Mouse (Mus musculus) hindbrain, embryonic 14.5 days (tissue): Measurements from ENCODE around the gene Bphl. TPM values are rescaled to one million over a fixed set of nuclear protein-coding genes. Genes with fewer than 3 reads are reported as not detected.

Experiments used
- ATAC-seq: fragments of 200-750 bp; cut with Nextera tagmentation; 2 replicates; pipeline ENCODE4 v1.8.0; 2017; ENCODE audit warnings: moderate number of reproducible peaks, mild to moderate bottlenecking, moderate TSS enrichment, moderate library complexity; ENCODE audit not compliant: low FRiP score
- DNase-seq: peaks from one replicate; pipeline ENCODE4 v3.0.0-alpha.2; 2015; ENCODE audit warnings: low spot score
- H3K27ac ChIP-seq: fragments of 300-500 bp; sonication (generic); 2 replicates; pipeline ENCODE4 v1.5.1; 2014; ENCODE audit warnings: mild to moderate bottlenecking, moderate library complexity
- H3K27me3 ChIP-seq: fragments of 300-500 bp; sonication (generic); 2 replicates; pipeline ENCODE4 v1.6.1; 2014; ENCODE audit warnings: mild to moderate bottlenecking, low read length, mixed read lengths; ENCODE audit not compliant: control insufficient read depth, insufficient read depth
- H3K36me3 ChIP-seq: fragments of 300-500 bp; sonication (generic); replicated peaks from 2 replicates; pipeline ENCODE4 v1.6.1; 2014; ENCODE audit not compliant: control insufficient read depth, insufficient read depth
- H3K4me1 ChIP-seq: fragments of 300-500 bp; sonication (generic); replicated peaks from 2 replicates; pipeline ENCODE4 v1.6.1; 2014; ENCODE audit warnings: antibody characterized with exemption, low read length, mixed read lengths; ENCODE audit not compliant: control insufficient read depth, insufficient read depth
- H3K4me2 ChIP-seq: fragments of 300-500 bp; sonication (generic); replicated peaks from 2 replicates; pipeline ENCODE4 v1.6.1; 2014; ENCODE audit warnings: mild to moderate bottlenecking, moderate library complexity
- H3K4me3 ChIP-seq: fragments of 300-500 bp; sonication (generic); replicated peaks from 2 replicates; pipeline ENCODE4 v1.5.1; 2014; ENCODE audit warnings: mild to moderate bottlenecking, low read length
- H3K9ac ChIP-seq: fragments of 300-500 bp; sonication (generic); 2 replicates; pipeline ENCODE4 v1.6.1; 2014
- H3K9me3 ChIP-seq: fragments of 300-500 bp; sonication (generic); 2 replicates; pipeline ENCODE4 v1.6.1; 2016; ENCODE audit warnings: low read length; ENCODE audit not compliant: control insufficient read depth
- WGBS: fragments of 180-500 bp; shearing (Covaris S2); extraction: QIAGEN DNeasy Blood & Tissue Kit; methylation state at CpG from one replicate; pipeline ENCODE4 v1.1.7; 2014; 5-methylcytosine and 5-hydroxymethylcytosine counted together
- polyA plus RNA-seq: library from polyadenylated mRNA; unstranded; fragments of >200 nt; fragmentation: Nextera tagmentation; extraction: Ambion mirVana; gene quantifications from 2 replicates; pipeline ENCODE4 v1.2.1, GENCODE M21; 2014

Gene Bphl
- polyA plus RNA-seq, 1 experiment from 2014 or later, result 42.8 TPM

DNA sequence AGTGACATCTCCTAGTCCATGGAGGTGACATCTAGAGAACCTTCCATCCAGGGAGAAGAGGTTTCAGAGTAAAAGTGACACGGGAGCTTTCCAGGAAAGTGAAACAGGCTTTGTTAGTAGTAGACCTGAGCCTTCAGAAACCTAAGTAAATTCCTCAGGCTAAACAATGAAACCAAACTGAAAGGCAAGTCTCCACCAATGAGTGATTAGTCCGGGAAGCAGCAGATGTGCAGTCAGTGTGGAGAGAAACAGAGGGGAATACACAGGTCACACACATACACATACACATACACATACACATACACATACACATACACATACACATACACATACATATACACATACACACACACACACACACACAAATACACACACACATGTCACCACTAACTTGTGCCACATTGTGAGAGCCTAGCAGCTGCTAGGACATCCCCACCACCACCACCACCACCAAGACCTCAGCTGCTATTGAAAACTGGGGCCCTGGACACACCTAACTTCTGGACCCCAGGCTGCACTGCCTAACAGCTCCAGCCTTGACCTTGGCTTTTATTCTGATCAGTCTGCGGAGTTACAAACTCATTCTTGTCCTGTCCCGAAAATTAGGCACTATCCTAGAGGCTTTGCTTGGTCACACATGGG lies 71.8 kb downstream of the Bphl start:
- H3K4me1 ChIP-seq, result no peaks in the 10 kb centered on the region
- DNase-seq (no peak), ATAC-seq (no peak)
- no peaks in the 10 kb centered on the region for H3K36me3 ChIP-seq
- no peak overlapping the region for H3K27ac ChIP-seq
- H3K4me3 ChIP-seq, result no peak overlapping the region
- no peak overlapping the region for H3K4me2 ChIP-seq
- H3K27me3 ChIP-seq, result no peaks in the 10 kb centered on the region
- H3K9me3 ChIP-seq, result no peaks in the 10 kb centered on the region
- 76% methylated on average over 4 of the region's 4 CpGs for WGBS
- no peak overlapping the region for H3K9ac ChIP-seq

DNA sequence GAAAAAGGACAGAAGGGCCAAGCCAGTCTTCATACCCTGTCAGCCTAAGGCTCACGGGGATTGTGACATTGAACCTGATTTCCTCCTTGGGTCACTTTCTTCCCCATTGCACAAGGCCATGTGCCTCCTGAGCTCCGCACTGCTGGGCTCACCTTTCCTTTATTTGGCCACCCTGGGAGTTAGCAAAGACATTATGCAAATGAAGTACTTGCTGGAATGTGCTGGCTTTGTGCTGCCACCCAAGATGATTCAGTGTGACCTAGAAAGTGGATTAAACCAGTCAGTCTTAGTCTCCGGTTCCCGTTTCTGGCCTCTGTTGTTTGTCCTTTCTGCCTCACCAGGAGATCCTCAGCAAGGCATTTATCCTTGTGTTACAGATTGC lies 72.3 kb downstream of the Bphl start:
- H3K4me2 ChIP-seq, result no peak overlapping the region
- no peaks in the 10 kb centered on the region for H3K4me1 ChIP-seq
- no peaks in the 10 kb centered on the region for H3K27me3 ChIP-seq
- DNase-seq (no peak), ATAC-seq (no peak)
- no peak overlapping the region for H3K27ac ChIP-seq
- no peak overlapping the region for H3K9ac ChIP-seq
- 36% methylated on average over 4 of the region's 4 CpGs for WGBS
- no peak overlapping the region for H3K4me3 ChIP-seq
- H3K9me3 ChIP-seq, result no peaks in the 10 kb centered on the region
- no peaks in the 10 kb centered on the region for H3K36me3 ChIP-seq

DNA sequence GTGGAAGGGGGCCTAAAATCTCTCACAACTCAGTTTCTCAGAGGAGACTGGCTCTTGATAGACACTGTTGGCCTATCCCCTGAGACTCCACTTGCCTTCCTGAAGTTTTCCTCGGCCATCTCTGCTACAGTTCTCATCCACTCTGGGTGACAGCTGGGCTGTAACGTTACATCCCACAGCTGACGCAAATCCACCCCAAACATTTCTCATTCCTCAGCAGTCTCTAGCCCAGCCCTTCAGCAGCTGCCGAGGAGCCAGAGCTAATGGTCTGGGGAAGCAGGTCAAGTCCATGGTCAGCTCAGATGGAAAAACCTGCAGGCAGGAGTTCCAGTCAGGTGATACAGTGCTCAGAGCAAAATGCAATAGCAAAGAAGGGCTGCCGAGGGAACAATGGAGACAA lies 73.6 kb downstream of the Bphl start:
- no peaks in the 10 kb centered on the region for H3K4me1 ChIP-seq
- H3K4me2 ChIP-seq, result no peak overlapping the region
- no peak overlapping the region for H3K4me3 ChIP-seq
- no peaks in the 10 kb centered on the region for H3K27me3 ChIP-seq
- no peak overlapping the region for H3K27ac ChIP-seq
- no peak overlapping the region for H3K9ac ChIP-seq
- ATAC-seq (no peak), DNase-seq (no peak)
- H3K36me3 ChIP-seq, result no peaks in the 10 kb centered on the region
- WGBS, result 77% methylated on average over 5 of the region's 5 CpGs
- no peaks in the 10 kb centered on the region for H3K9me3 ChIP-seq

DNA sequence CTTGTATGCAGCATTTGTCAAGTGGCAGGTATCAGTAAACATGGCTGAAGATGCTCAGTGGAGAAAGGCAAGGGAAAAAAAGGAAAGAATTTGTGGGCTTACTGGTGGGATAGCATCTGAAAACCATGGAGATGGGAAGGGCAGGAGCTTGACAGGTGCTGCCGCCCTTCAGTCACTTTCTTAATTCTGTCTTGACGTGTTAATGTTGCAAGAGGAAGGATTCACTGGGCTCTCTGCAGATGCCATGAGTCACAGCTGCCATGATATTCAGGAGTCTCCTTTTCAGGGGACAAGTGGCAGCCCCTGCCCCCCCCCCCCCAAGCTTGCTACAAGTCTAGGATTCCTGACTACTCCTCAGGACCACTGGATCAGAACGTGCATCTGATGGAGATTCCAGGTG lies 74.5 kb downstream of the Bphl start:
- Histone ChIP-seq H3K9ac (no peak overlapping the region), H3K4me1 (no peaks in the 10 kb centered on the region), H3K4me3 (no peak overlapping the region), H3K27ac (no peak overlapping the region), H3K4me2 (no peak overlapping the region), H3K27me3 (no peaks in the 10 kb centered on the region), H3K9me3 (no peaks in the 10 kb centered on the region), H3K36me3 (no peaks in the 10 kb centered on the region)
- WGBS, result 94% methylated on average over 3 of the region's 3 CpGs
- ATAC-seq (no peak), DNase-seq (no peak)

DNA sequence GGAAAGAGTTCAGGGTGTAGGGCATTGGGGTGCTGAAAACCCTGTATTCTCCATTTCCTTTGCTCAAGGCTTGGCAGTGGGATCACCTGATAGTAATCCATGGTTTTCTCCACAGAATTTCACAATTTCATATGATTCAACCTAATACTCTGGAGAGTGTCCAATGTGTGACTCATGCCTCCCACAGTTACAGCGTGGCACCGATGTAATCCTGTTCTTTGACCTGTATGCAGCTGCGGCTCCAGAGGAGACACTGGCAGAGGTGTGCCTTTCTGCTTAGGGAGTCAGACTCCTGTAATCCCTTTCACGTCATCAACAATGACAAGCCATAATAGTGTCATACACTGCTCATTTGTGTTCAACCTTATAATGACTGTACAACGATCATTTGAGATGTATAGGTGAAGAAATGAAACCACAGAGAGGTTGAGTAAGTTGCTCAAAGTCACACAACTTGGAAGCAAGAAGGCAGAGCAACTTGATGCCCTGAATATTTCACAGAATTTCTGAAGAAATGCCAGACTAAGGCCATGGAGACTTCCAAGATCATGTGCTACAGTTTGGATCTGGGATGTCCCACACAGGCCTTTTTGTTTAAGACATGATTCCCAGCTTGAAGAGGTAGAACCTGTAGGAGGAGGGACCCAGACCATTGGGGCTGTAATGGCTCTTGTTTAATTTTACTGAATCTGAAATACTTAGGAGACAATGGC lies 75.1 kb downstream of the Bphl start:
- ATAC-seq, result no peak
- DNase-seq, result no peak
- H3K9me3 ChIP-seq, result no peaks in the 10 kb centered on the region
- no peak overlapping the region for H3K4me2 ChIP-seq
- no peaks in the 10 kb centered on the region for H3K36me3 ChIP-seq
- WGBS, result 87% methylated on average over 5 of the region's 5 CpGs
- no peaks in the 10 kb centered on the region for H3K27me3 ChIP-seq
- no peak overlapping the region for H3K9ac ChIP-seq
- no peak overlapping the region for H3K27ac ChIP-seq
- H3K4me1 ChIP-seq, result no peaks in the 10 kb centered on the region
- no peak overlapping the region for H3K4me3 ChIP-seq

DNA sequence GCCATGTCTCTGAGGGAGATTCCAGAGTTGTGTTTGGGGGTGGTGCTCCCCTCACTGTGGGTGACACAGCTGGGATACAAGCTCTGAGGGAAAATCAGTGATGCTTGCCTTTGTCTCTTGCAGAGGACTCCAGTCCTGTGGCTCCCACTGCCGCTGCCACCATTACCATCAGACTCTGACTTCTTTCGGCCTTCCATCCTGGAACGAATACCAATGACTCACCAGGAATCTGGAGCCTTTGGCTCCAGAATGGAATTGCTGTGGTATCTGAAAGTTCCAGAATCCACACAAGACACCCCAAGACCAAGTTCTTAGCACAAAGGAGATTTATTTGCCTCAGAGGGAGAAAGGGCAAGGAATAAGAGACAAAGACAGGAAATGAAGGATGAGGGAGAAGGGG lies 75.7 kb downstream of the Bphl start:
- no peak overlapping the region for H3K4me3 ChIP-seq
- H3K27ac ChIP-seq, result no peak overlapping the region
- no peak for DNase-seq
- no peaks in the 10 kb centered on the region for H3K4me1 ChIP-seq
- no peak overlapping the region for H3K9ac ChIP-seq
- no peaks in the 10 kb centered on the region for H3K36me3 ChIP-seq
- H3K9me3 ChIP-seq, result no peaks in the 10 kb centered on the region
- no peaks in the 10 kb centered on the region for H3K27me3 ChIP-seq
- 89% methylated on average over 3 of the region's 3 CpGs for WGBS
- H3K4me2 ChIP-seq, result no peak overlapping the region
- ATAC-seq, result no peak

DNA sequence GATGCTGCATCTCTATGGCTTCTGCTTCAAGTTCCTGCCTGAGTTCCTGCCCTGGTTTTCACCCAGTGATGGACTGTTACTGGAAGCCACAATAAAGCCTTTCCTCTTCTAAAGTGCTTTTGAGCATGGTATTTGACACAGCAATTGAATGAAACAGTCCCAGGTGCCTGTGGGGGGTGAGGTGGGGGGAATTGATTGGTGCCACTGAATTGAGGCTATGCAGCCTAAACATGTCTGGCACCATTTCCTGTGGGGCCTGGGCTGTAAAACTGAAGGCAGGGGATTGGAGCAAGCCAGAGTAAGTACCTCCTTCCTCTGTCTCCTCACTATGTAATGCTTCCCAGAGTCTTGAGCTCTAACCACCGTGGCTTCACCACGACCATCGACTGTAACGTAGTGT lies 77.3 kb downstream of the Bphl start:
- 89% methylated on average over 4 of the region's 4 CpGs for WGBS
- no peak for DNase-seq
- Histone ChIP-seq H3K4me2 (no peak overlapping the region), H3K36me3 (no peaks in the 10 kb centered on the region), H3K9me3 (no peaks in the 10 kb centered on the region), H3K27ac (no peak overlapping the region), H3K4me1 (no peaks in the 10 kb centered on the region), H3K4me3 (no peak overlapping the region), H3K27me3 (no peaks in the 10 kb centered on the region), H3K9ac (no peak overlapping the region)
- no peak for ATAC-seq

DNA sequence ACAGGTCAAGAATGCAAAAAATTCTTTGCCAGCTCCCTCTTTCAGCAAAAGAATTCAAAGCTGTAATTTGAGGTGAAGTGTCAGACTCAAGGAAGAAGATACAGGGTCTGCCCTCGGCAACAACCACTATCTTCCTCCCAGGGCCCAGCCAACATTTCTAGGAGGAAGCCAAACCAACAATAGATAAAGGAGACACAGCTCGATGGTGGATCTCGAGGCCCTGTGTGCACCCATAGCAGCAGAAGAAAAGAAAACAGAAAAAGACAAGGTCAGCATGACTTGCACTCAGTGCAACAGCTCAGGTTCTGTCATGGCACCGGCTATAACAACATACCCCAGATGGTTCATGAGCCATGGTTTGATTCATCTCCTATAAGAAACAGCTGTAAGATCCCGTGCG lies 79.1 kb downstream of the Bphl start:
- no peak overlapping the region for H3K4me2 ChIP-seq
- no peaks in the 10 kb centered on the region for H3K9me3 ChIP-seq
- DNase-seq (no peak), ATAC-seq (no peak)
- H3K9ac ChIP-seq, result no peak overlapping the region
- no peak overlapping the region for H3K4me3 ChIP-seq
- WGBS, result 88% methylated on average over 6 of the region's 6 CpGs
- no peaks in the 10 kb centered on the region for H3K4me1 ChIP-seq
- H3K27me3 ChIP-seq, result no peaks in the 10 kb centered on the region
- H3K36me3 ChIP-seq, result no peaks in the 10 kb centered on the region
- H3K27ac ChIP-seq, result no peak overlapping the region

DNA sequence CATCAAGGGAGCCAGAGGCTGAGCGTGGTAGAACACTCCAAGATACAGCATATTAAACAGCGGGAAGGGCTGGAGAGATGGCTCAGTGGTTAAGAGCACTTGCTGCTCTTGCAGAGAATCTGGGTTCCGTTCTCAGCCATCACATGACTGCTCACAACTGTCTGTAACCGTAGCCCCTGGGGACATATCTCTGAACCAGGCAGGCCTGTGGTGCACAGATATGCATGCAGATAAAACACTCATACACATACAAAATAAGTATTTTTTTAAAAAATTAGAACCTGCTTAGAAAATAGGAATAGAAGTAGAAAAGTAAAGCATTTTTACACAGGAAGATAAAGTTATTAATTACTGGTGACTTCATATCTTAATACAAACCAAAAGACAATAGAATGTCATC lies 81.4 kb downstream of the Bphl start:
- 76% methylated on average over 4 of the region's 4 CpGs for WGBS
- no peak for ATAC-seq

More for the DNA sequence above, 81.4 kb downstream of the Bphl start:
- Histone ChIP-seq H3K4me2 (no peak overlapping the region), H3K9me3 (no peaks in the 10 kb centered on the region), H3K27ac (no peak overlapping the region), H3K36me3 (peaks cover 5% of the 10 kb centered on the region), H3K27me3 (no peaks in the 10 kb centered on the region), H3K4me1 (peaks cover 12% of the 10 kb centered on the region; the same call in 1 of the 2 replicates), H3K4me3 (no peak overlapping the region), H3K9ac (no peak overlapping the region)
- no peak for DNase-seq
